Mouse (Mus musculus): ENCODE data around the gene Lmod2.

- no peak for TF ChIP-seq POLR2A (IDR thresholded peaks at IDR 0.05; ENCODE audit: borderline replicate concordance, control insufficient read depth, low read depth, low read length)
- TF ChIP-seq CTCF (IDR thresholded peaks at IDR 0.05; ENCODE audit: control insufficient read depth, insufficient read depth, low read length), result no peak
Observed at GRCm38 (mm10) chr6:24620936-24621335, 23.4 kb downstream of the Lmod2 start.
